Mouse (Mus musculus) CH12.LX (cell line): ENCODE measurements at regions not wholly inside any gene's neighbourhood (a gene's known extent, or its start where the extent isn't known, plus 50 kb on each side); places are given as distances from the start of the nearest gene placed in this dataset.

Source experiments
- CHD2 ChIP-seq: IDR thresholded peaks from 2 replicates; pipeline ENCODE4 v1.6.1; 2011; ENCODE audit warnings: low read length, improper control_type of control experiment
- CTCF ChIP-seq, 2 experiments: IDR thresholded peaks in 1 of 2; conservative IDR thresholded peaks in 1 of 2; 2 replicates each; pipeline ENCODE4 v1.5.1; 2011 to 2012; ENCODE audit warnings: low read depth in 2 of 2, low read length in 2 of 2, improper control_type of control experiment in 1 of 2, inconsistent platforms in 1 of 2, mild to moderate bottlenecking in 1 of 2, moderate library complexity in 1 of 2
- E2F4 ChIP-seq: IDR thresholded peaks from 2 replicates; pipeline ENCODE4 v1.6.1; 2011; ENCODE audit warnings: low read depth, low read length, improper control_type of control experiment; ENCODE audit not compliant: insufficient replicate concordance
- EP300 ChIP-seq: IDR thresholded peaks from 2 replicates; pipeline ENCODE4 v1.6.1; 2011; ENCODE audit warnings: low read length, improper control_type of control experiment
- KAT2A ChIP-seq: IDR thresholded peaks from 2 replicates; pipeline ENCODE4 v1.6.1; 2012; ENCODE audit warnings: low read length, improper control_type of control experiment, inconsistent platforms; ENCODE audit not compliant: insufficient replicate concordance
- MEF2A ChIP-seq: IDR thresholded peaks from 2 replicates; pipeline ENCODE4 v1.6.1; 2014; ENCODE audit warnings: low read depth, mild to moderate bottlenecking, inconsistent platforms, low read length, improper control_type of control experiment, borderline replicate concordance
- NRF1 ChIP-seq: IDR thresholded peaks from 2 replicates; pipeline ENCODE4 v1.6.1; 2014; ENCODE audit warnings: low read depth, mild to moderate bottlenecking, inconsistent platforms, low read length, improper control_type of control experiment, moderate library complexity
- POLR2A ChIP-seq: IDR thresholded peaks from 2 replicates; pipeline ENCODE4 v1.6.1; 2011; ENCODE audit warnings: low read depth, mild to moderate bottlenecking, improper control_type of control experiment, low read length
- RAD21 ChIP-seq: IDR thresholded peaks from 2 replicates; pipeline ENCODE4 v1.6.1; 2011; ENCODE audit warnings: low read depth, mild to moderate bottlenecking, low read length, improper control_type of control experiment, moderate library complexity
- SIN3A ChIP-seq: IDR thresholded peaks from 2 replicates; pipeline ENCODE4 v1.6.1; 2012; ENCODE audit warnings: low read length, improper control_type of control experiment, inconsistent platforms
- UBTF ChIP-seq: IDR thresholded peaks from 2 replicates; pipeline ENCODE4 v1.6.1; 2012; ENCODE audit warnings: low read depth, mild to moderate bottlenecking, inconsistent platforms, low read length, improper control_type of control experiment, moderate library complexity
- USF2 ChIP-seq: conservative IDR thresholded peaks from 2 replicates; pipeline ENCODE4 v1.6.1; 2011; ENCODE audit warnings: low read depth, low read length, improper control_type of control experiment
- ZMIZ1 ChIP-seq: IDR thresholded peaks from 2 replicates; pipeline ENCODE4 v1.6.1; 2012; ENCODE audit warnings: low read depth, mild to moderate bottlenecking, inconsistent platforms, low read length, improper control_type of control experiment

GRCm38 (mm10) chr5:118438016-118438415 lies 122.5 kb upstream of the Med13l start:
- TF ChIP-seq RAD21 (no peak), CTCF (conservative IDR thresholded peaks at IDR 0.05 in 1 of 2, IDR thresholded peaks at IDR 0.05 in 1 of 2; ENCODE audit: low read depth in 2 of 2, low read length in 2 of 2) (no peak), POLR2A (no peak), ZMIZ1 (no peak), MEF2A (no peak), UBTF (no peak), E2F4 (no peak), EP300 (no peak), NRF1 (no peak), USF2 (no peak), CHD2 (no peak), SIN3A (no peak), KAT2A (no peak)
